Mouse (Mus musculus) lung, postnatal 25 days (tissue): ENCODE measurements around the gene Oaz1.

Experiments used
- DNase-seq: peaks from one replicate; pipeline ENCODE4 v3.0.0; 2022; ENCODE audit warnings: low spot score

Gene Oaz1

DNA sequence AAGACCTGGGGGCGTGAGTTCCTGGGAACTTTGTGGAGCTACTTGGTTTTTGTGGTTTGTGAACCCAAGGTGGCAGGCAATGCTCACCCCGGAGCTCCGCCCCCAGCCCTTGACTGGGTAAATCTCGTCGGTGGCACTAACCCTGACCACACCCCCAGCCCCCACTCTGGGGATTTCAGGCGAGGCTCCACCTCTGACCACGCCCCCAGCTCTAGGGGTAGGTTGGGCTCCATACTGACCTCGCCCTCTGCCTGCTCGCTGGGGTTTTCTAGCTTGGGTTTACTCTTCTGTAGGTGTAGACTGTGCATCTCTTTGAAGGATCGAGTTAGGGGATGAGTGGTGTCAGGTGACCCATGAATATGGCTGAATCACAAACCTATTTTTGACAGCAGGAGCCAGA, 22.1 kb downstream of the Oaz1 start:
- peak; percentile 61 for DNase-seq

DNA sequence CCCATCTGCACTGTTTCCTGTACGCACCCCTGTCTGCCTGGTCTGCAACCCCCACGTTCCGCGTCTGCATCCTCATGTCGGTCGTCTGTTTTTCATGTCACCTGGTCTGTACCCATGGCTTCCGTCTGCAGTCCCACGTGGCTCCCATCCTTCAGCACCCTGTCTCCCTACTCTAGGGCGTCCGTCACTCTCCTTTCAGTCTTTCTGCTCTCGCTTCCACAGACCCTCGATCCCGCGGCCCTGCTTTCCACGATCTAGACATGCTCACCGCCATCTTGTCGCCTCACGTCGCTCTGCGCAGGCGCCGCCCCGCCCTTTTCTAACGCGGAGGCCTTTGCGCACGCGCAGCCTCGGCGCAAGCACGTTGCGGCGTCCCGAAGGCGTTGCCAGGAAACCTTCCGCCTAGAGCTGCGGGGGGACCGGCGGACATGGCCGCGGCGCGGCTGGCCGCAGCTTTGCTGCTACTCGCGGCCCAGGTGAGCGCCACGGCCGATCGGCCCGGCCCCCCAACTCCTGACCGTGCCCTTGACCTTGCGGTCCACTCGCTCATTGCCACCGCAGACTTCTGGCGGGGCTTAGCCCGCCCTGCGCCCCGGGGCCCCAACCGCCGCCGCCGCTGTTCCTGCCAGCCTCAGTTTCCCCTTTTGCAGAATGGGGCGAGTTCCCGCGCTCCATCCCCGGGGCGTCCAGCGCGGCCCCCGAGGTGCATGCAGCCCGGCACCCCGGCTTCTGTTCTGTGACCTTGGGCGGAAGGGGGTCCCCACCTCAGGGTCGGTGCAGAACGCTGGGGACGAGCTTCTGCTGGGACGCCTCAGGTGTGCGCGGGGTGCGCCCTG, 28.7 kb downstream of the Oaz1 start, which contains the start of the genes Lsm7 and Sppl2b:
Lsm7 (minus strand) TSS at position 297 of the 836 bp plus-strand sequence.
Sppl2b (plus strand) TSS at position 363 of the 836 bp plus-strand sequence.
- peak; percentile 96 for DNase-seq

- DNase-seq = no peak
Measured at GRCm38 (mm10) chr10:80855749-80856073, 29.3 kb downstream of the Oaz1 start.

- no peak for DNase-seq
Measured at GRCm38 (mm10) chr10:80856267-80856666, 29.8 kb downstream of the Oaz1 start.

DNA sequence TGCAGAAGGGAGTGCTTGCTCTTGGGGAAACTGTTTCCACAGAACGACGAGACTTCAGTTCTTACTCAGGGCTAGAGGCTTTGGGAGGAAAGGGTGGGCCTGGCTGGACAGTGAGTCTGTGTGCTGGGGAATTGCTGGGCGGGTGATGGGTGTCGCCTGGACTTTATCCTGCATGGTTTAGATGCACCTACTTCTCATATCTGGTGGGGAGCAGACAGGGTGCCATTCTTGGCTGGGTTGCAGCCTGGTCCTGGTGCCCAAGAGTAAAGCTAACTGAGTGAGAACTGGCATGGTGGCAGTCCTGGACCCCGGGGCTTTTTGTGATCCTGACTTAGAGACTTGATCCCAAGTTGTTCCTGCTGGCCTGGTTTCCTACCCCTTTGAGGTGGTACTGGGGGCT, 30.5 kb downstream of the Oaz1 start:
- no peak for DNase-seq

- DNase-seq = no peak
Measured at GRCm38 (mm10) chr10:80857386-80857785, 30.9 kb downstream of the Oaz1 start.

- no peak for DNase-seq
Measured at GRCm38 (mm10) chr10:80857848-80858247, 31.4 kb downstream of the Oaz1 start.

DNA sequence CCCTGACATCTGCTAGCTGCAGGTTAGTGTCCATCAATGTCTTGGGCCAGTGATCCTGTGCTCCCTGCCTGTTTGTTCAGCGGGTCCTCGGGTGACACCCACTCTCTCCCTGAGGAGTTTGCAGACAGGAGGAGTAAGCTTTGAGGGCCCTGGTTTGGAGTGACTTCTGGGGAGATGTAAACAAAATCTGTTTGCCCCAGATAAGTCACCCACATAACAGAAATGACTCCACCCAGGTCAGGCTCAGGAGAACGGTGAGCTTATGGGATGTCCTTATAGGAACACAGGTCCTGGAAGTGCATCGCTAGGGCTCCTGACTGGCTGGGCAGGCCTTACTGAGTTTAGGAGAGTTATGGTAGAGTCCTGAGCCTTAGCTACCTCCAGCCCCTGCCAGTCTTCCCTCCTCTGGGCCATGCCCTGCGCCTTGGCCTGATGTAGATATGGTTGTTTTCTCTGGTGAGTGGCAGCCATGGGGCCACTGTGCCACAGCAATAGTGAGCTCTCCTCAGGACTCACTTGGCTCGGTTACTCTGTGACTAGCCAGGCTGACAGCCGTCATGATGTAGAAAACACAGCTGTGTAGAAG, 32.0 kb downstream of the Oaz1 start:
- no peak for DNase-seq

DNA sequence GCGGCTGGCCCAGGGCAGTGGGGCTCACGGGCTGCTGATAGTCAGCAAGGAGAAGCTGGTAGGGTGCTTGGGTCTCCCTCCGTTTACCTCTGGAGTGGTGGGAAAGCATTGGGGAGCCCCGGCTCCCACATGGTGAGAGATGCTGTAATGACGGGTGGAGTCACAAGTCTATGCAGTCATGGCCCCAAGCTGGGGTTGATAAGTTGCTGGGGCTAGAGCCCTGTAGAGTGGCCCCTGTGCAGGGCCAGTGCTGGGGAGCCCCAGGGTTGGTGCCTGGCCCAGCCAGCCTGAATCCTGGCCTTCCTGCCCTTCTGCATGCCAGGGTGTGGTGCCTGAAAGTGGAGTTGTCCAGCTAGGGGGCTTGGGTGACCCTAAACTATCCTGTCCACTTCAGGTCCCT, 35.8 kb downstream of the Oaz1 start:
- DNase-seq = no peak

DNA sequence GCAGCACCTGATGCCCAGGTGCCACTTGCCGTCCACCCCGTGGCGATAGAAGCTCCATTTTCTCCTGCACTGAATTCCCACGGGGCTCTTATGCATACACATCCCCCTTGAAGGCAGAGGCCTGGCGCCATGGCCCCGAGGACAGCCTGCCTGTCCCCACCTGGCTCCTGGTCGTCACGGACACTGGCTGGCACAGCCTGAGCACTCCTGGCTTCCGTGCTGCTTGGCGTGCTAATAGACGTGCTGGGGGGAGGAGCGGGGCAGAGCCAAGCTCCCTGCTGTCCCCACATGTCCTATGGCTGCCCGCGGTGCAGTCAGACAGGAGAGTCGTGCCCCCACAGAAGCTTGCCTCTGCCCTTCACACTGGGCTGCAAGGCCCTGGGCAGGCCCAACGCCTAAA, 38.0 kb downstream of the Oaz1 start:
- no peak for DNase-seq

DNA sequence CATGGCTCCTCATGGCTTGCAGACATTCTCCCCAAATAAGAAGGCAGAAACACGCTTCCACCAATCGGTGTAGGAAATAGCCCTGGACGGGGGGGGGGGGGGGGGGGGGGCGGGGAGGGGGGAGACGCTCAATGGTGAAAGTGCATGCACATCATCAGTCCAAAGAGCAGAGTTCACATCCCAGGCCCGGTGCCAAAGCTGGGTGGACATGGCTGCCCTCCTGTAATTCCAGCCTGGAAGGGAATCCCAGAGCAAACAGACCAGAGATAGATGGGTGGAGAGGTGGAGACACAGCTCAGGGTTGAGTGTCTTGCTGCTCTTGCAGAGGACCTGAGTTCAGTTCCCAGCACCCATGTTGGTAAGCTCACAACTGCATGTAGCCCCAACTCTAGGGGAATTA, 44.5 kb downstream of the Oaz1 start:
- no peak for DNase-seq

- no peak for DNase-seq
Measured at GRCm38 (mm10) chr10:80871581-80871980, 45.1 kb downstream of the Oaz1 start, which contains the start of gene Tmprss9. Gene Tmprss9 (plus strand): TSS chr10:80871848.

DNA sequence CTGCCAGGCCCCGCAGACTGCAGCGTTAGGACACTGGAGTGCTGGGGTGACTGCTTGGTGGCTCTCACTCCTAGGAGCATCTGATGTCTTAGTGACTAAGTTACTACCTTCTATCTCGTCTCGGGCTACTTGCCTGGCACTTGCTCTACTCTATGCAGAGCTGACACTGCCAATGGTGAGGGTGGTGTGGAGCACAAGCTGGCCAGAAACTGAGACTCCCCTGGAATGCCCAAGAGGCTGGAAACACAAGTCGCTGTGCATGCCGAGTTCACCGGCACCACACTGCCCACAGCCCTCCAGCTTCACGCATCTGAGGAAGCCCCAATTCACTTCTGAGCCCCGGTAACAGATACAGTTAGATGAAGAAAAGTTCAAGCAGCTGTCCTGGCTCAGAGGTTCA, 47.6 kb downstream of the Oaz1 start:
- DNase-seq = no peak

DNA sequence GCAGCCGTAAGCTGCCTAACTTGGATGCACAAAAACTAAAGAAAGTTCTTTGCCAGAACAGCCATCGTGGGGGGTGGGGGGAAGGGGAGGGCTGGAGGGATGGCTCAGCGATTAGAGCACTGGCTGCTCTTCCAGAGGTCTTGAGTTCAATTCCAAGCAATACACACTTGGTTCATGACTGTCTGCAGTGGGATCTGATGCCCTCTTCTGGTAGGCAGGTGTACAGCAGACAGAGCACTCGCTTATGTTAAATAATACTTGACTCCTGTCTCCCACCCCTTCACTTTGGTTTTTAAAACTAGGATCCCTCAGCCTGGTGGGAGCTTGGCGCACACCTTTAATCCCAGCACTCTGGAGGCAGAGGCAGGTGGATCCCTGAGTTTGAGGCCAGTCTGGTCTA, 49.6 kb downstream of the Oaz1 start:
- DNase-seq = peak; percentile 56

GRCm38 (mm10) chr10:80876594-80876993, 50.1 kb downstream of the Oaz1 start:
- no peak for DNase-seq
